Mouse (Mus musculus) ES-E14 (cell line): ENCODE results near the gene Lrrc17. TPM values are rescaled to one million over a fixed set of nuclear protein-coding genes. Genes with fewer than 3 reads are reported as not detected.

Experiments
- DNase-seq: peaks from one replicate; pipeline ENCODE4 v3.0.0-alpha.2; 2013; ENCODE audit warnings: low read depth, low spot score
- H3K27ac ChIP-seq: 2 replicates; pipeline ENCODE4 v1.5.1; 2012; ENCODE audit warnings: low read depth, mild to moderate bottlenecking, low read length, moderate library complexity, mixed read lengths; ENCODE audit not compliant: poor library complexity, insufficient read depth, severe bottlenecking
- H3K36me3 ChIP-seq: 2 replicates; pipeline ENCODE4 v1.6.1; 2012; ENCODE audit warnings: mild to moderate bottlenecking, low read length, moderate library complexity, mixed read lengths; ENCODE audit not compliant: control insufficient read depth, poor library complexity, insufficient read depth, severe bottlenecking
- H3K4me1 ChIP-seq, 2 experiments: fragments of 150-350 bp in 1 of 2; sonication (generic) in 1 of 2; 2 replicates each; pipeline ENCODE4 v1.6.1; 2012; ENCODE audit warnings: low read length in 2 of 2, mild to moderate bottlenecking in 1 of 2, mixed read lengths in 1 of 2; ENCODE audit not compliant: control insufficient read depth in 2 of 2, insufficient read depth in 2 of 2, poor library complexity in 1 of 2
- H3K4me3 ChIP-seq, 2 experiments: fragments of 150-350 bp in 1 of 2; sonication (generic) in 1 of 2; 2 replicates each; pipeline ENCODE4 v1.5.1; 2012; ENCODE audit warnings: low read length in 2 of 2, low read depth in 1 of 2, mild to moderate bottlenecking in 1 of 2, mixed read lengths in 1 of 2; ENCODE audit not compliant: insufficient read depth in 1 of 2, poor library complexity in 1 of 2, severe bottlenecking in 1 of 2
- H3K9ac ChIP-seq: 2 replicates; pipeline ENCODE4 v1.6.1; 2012; ENCODE audit warnings: low read depth, mild to moderate bottlenecking, low read length, mixed read lengths; ENCODE audit not compliant: poor library complexity, insufficient read depth, severe bottlenecking
- H3K9me3 ChIP-seq: fragments of 150-350 bp; sonication (generic); 2 replicates; pipeline ENCODE4 v1.6.1; 2012; ENCODE audit warnings: low read depth, mild to moderate bottlenecking, low read length; ENCODE audit not compliant: control insufficient read depth, insufficient read depth
- CHD2 ChIP-seq: IDR thresholded peaks from 2 replicates; pipeline ENCODE4 v1.6.1; 2014; ENCODE audit warnings: mild to moderate bottlenecking, low read depth, low read length, inconsistent platforms
- HCFC1 ChIP-seq: IDR thresholded peaks from 2 replicates; pipeline ENCODE4 v1.6.1; 2012; ENCODE audit warnings: low read length, inconsistent platforms, borderline replicate concordance; ENCODE audit not compliant: insufficient read depth
- MAFK ChIP-seq: IDR thresholded peaks from 2 replicates; pipeline ENCODE4 v1.6.1; 2014; ENCODE audit warnings: mild to moderate bottlenecking, low read depth, low read length, inconsistent platforms; ENCODE audit not compliant: insufficient read depth
- ZC3H11A ChIP-seq: IDR thresholded peaks from 2 replicates; pipeline ENCODE4 v1.6.1; 2012; ENCODE audit warnings: low read depth, mild to moderate bottlenecking, inconsistent platforms, low read length, borderline replicate concordance
- ZNF384 ChIP-seq: IDR thresholded peaks from 2 replicates; pipeline ENCODE4 v1.6.1; 2012; ENCODE audit warnings: low read depth, low read length, inconsistent platforms
- in situ Hi-C, 2 experiments: fragments of 600-800 bp; cut with MboI; formaldehyde crosslinking; loops; one replicate each; pipeline ENCODE4 v1.15.1; 2025; ENCODE audit warnings: low sequenced_read_pairs in 2 of 2, inconsistent platforms in 1 of 2; ENCODE audit not compliant: unreplicated experiment in 2 of 2
- total RNA-seq: library from RNA; depleted of rRNA; stranded (reverse); fragments of 300-350 nt; gene quantifications from 2 replicates; pipeline ENCODE4 v1.2.3, GENCODE M21; 2012; rRNA removed

Lrrc17 gene
- total RNA-seq: 0.13 and 0.16 TPM in 2 replicates

DNA sequence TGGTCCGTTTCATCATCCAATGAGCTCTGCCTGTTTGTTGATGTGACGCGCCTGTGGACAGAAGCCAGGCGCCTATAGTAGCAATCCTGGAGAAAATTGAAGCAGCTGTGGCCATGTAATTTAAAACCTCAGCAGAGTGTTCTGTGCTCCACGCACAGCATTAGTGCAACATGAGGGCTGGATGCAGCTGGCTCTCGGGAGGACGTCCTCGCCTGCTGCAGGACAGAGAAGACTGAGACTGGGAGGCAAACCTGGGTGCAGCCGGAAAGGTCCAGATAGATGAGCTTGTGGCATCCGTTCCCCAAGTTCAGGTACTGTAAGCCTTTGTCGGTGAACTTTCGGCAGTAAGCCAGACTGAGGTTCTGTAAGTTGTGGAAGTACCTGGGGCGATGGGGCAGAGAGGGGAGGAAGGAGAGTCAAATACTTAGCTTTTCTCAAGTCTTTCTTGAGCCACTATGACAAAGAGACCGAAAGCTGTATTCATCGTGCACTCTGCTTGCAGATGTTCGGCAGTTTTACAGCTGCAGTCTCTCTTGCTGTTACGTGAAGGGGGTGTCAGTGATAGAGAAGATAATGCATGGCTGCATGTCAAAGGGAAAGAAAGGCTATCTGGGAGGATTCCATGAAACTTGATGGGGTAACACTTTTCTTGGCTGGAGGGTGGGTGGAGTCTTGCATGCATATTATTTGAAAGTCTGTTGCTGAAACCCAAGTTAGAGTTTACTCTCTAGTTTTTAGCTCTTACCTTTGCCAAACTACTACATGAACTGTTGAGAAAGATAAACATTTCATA lies at the start of gene Lrrc17:
TSS of gene Lrrc17 (plus strand) at position 151 of the 793 bp plus-strand sequence.
- no peak for DNase-seq
- Histone ChIP-seq H3K36me3 (no peaks in the 10 kb centered on the region), H3K4me1 (no peaks in the 10 kb centered on the region), H3K9ac (no peak within 1 kb of the TSS), H3K9me3 (no peaks in the 10 kb centered on the region), H3K27ac (no peak within 1 kb of the TSS), H3K4me3 (no peak within 1 kb of the TSS)
- no peak for TF ChIP-seq MAFK
- TF ChIP-seq ZC3H11A: no peak
- no peak for TF ChIP-seq HCFC1
- in situ Hi-C loops: no loop called here

DNA sequence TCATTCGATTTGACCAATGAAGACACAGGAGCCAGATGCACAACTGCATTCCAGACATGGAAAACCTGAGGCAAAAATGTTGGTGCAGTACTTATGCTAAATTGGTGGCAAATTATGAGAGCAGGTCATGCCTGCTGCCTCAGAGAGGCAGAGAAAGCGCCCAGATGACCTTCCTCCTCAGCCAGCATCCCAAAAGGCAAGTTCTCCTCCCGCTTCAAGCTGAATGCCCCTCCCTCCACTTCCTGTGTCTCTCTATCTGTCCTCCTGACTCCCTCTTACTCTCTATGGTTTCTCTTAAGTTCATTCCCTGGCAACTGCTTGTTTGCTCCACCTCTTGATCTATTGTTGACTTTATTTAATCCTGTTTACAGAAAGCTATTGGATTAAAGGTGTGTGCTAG lies 48.6 kb upstream of the Lrrc17 start:
- H3K36me3 ChIP-seq: no peaks in the 10 kb centered on the region
- in situ Hi-C loops: no loop called here
- TF ChIP-seq CHD2 (no peak), HCFC1 (no peak), ZC3H11A (no peak), ZNF384 (no peak), MAFK (no peak)
- no peaks in the 10 kb centered on the region for H3K4me1 ChIP-seq
- H3K27ac ChIP-seq: no peak overlapping the region
- H3K4me3 ChIP-seq: no peak overlapping the region
- no peak overlapping the region for H3K9ac ChIP-seq
- H3K9me3 ChIP-seq: no peaks in the 10 kb centered on the region
- DNase-seq: no peak

DNA sequence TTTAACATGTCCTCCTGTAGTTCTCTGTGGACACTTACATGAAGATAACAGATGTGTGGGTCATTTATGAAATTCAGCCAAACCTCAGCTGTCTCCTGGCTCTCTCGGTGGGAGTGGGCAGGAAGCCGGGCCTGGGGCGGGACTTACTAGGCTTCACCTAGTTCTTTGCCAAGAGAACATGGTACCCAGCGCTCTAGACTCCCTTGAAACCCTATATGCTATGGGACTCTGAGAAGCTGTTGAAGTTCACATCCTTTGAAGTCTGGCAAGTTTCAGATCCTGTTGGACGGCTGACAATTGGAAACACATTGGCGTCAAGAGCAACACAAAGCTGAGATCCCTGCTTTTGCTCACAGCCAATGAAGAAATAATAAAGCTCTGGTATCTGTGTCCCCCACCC lies 47.0 kb upstream of the Lrrc17 start:
- no peak overlapping the region for H3K4me3 ChIP-seq
- no peaks in the 10 kb centered on the region for H3K36me3 ChIP-seq
- H3K9me3 ChIP-seq: no peaks in the 10 kb centered on the region
- H3K27ac ChIP-seq: no peak overlapping the region
- no peaks in the 10 kb centered on the region for H3K4me1 ChIP-seq
- H3K9ac ChIP-seq: no peak overlapping the region
- no peak for DNase-seq
- in situ Hi-C loops: no loop called here
- no peak for TF ChIP-seq ZNF384

- Histone ChIP-seq H3K27ac (no peak overlapping the region), H3K9me3 (no peaks in the 10 kb centered on the region), H3K4me3 (no peak overlapping the region), H3K36me3 (no peaks in the 10 kb centered on the region), H3K9ac (no peak overlapping the region), H3K4me1 (no peaks in the 10 kb centered on the region)
- no peak for DNase-seq
- TF ChIP-seq MAFK (no peak), CHD2 (no peak)
- in situ Hi-C loops: no loop called here
These were observed 46.5 kb upstream of the Lrrc17 start for GRCm38 (mm10) chr5:21496881-21497280.

- H3K4me3 ChIP-seq: no peak overlapping the region
- no peaks in the 10 kb centered on the region for H3K36me3 ChIP-seq
- no peak for DNase-seq
- no peaks in the 10 kb centered on the region for H3K4me1 ChIP-seq
- H3K9me3 ChIP-seq: no peaks in the 10 kb centered on the region
- in situ Hi-C loops: no loop called here
- no peak overlapping the region for H3K9ac ChIP-seq
- TF ChIP-seq HCFC1: no peak
- TF ChIP-seq MAFK: no peak
- TF ChIP-seq ZNF384: no peak
- TF ChIP-seq CHD2: no peak
- no peak for TF ChIP-seq ZC3H11A
- no peak overlapping the region for H3K27ac ChIP-seq
These were observed 44.9 kb upstream of the Lrrc17 start for GRCm38 (mm10) chr5:21498490-21498889.
